Mouse (Mus musculus) hindbrain, embryonic 11.5 days (tissue): Measurements from ENCODE around the gene Gm9837. TPM values are rescaled to one million over a fixed set of nuclear protein-coding genes. Genes with fewer than 3 reads are reported as not detected.

Source experiments
- ATAC-seq: fragments of 200-750 bp; cut with Nextera tagmentation; 2 replicates; pipeline ENCODE4 v1.8.0; 2017; ENCODE audit warnings: mild to moderate bottlenecking, moderate TSS enrichment, moderate library complexity; ENCODE audit not compliant: low FRiP score
- DNase-seq: peaks from one replicate; pipeline ENCODE4 v3.0.0-alpha.2; 2015; ENCODE audit warnings: low spot score
- H3K27ac ChIP-seq: fragments of 300-500 bp; sonication (generic); 2 replicates; pipeline ENCODE4 v1.5.1; 2014; ENCODE audit warnings: mild to moderate bottlenecking, low read depth, low read length
- H3K27me3 ChIP-seq: fragments of 300-500 bp; sonication (generic); 2 replicates; pipeline ENCODE4 v1.6.1; 2014; ENCODE audit warnings: mild to moderate bottlenecking, low read length, moderate library complexity, mixed read lengths; ENCODE audit not compliant: control insufficient read depth, insufficient read depth
- H3K36me3 ChIP-seq: fragments of 300-500 bp; sonication (generic); 2 replicates; pipeline ENCODE4 v1.6.1; 2014; ENCODE audit warnings: mild to moderate bottlenecking, low read length, moderate library complexity, mixed read lengths; ENCODE audit not compliant: control insufficient read depth, insufficient read depth
- H3K4me1 ChIP-seq: fragments of 300-500 bp; sonication (generic); replicated peaks from 2 replicates; pipeline ENCODE4 v1.6.1; 2014; ENCODE audit warnings: low read length, mixed read lengths; ENCODE audit not compliant: control insufficient read depth, insufficient read depth
- H3K4me2 ChIP-seq: fragments of 300-500 bp; sonication (generic); replicated peaks from 2 replicates; pipeline ENCODE4 v1.6.1; 2014; ENCODE audit warnings: mild to moderate bottlenecking, low read depth, low read length
- H3K4me3 ChIP-seq: fragments of 300-500 bp; sonication (generic); 2 replicates; pipeline ENCODE4 v1.5.1; 2014; ENCODE audit warnings: low read depth, low read length
- H3K9ac ChIP-seq: fragments of 300-500 bp; sonication (generic); 2 replicates; pipeline ENCODE4 v1.6.1; 2014; ENCODE audit warnings: low read depth, low read length
- H3K9me3 ChIP-seq: fragments of 300-500 bp; sonication (generic); 2 replicates; pipeline ENCODE4 v1.6.1; 2016; ENCODE audit warnings: low read length; ENCODE audit not compliant: control insufficient read depth
- WGBS: fragments of 180-500 bp; shearing (Covaris S2); extraction: QIAGEN DNeasy Blood & Tissue Kit; methylation state at CpG from one replicate; pipeline ENCODE4 v1.1.7; 2014; 5-methylcytosine and 5-hydroxymethylcytosine counted together
- polyA plus RNA-seq: library from polyadenylated mRNA; unstranded; fragments of >200 nt; fragmentation: Nextera tagmentation; extraction: Ambion mirVana; gene quantifications from 2 replicates; pipeline ENCODE4 v1.2.1, GENCODE M21; 2014

Gene Gm9837
- polyA plus RNA-seq, 1 experiment from 2014 or later = not detected

GRCm38 (mm10) chr11:53451361-53451760, 18.9 kb downstream of the Gm9837 start:
- H3K4me3 ChIP-seq = no peak overlapping the region
- no peak overlapping the region for H3K27ac ChIP-seq
- ATAC-seq (no peak), DNase-seq (no peak)
- WGBS = 65% methylated on average over 2 of the region's 2 CpGs
- H3K27me3 ChIP-seq = peaks cover 2% of the 10 kb centered on the region; the same call in 1 of the 2 replicates
- H3K9ac ChIP-seq = no peak overlapping the region
- no peaks in the 10 kb centered on the region for H3K9me3 ChIP-seq
- H3K36me3 ChIP-seq = no peaks in the 10 kb centered on the region
- H3K4me2 ChIP-seq = no peak overlapping the region
- H3K4me1 ChIP-seq = no peaks in the 10 kb centered on the region

DNA sequence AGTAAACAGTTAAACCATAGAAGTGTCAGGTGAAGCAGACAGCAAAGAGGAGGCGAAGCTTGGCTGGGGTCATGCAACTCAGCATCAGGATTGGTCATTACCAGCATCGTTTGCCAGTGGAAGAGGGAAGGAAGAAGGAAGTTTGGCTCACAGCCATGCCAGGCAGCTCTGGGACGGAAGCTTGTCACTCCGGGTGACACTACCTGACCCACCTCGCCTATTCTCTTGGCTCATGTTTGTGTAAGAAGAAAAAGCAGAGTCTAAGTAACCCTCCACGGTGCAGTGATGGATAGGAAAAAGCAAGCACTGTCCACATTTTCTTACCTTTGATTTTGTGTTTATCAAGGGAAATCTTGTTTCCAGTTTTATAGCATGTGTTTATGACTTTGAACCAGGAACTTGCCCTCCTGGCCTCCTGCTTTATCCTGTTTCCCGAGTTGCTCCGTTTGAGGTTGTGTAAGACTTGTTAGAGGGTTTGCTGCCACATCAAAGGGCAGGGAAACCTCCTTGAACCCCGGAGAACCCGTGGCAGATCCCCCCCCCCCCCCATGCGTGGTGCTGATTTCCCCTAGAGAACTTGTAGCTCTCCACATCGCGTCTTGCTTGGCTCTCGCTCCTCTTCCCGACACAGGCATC, 20.1 kb downstream of the Gm9837 start:
- no peak overlapping the region for H3K4me2 ChIP-seq
- H3K36me3 ChIP-seq = no peaks in the 10 kb centered on the region
- no peaks in the 10 kb centered on the region for H3K27me3 ChIP-seq
- H3K4me3 ChIP-seq = no peak overlapping the region
- H3K9ac ChIP-seq = no peak overlapping the region
- no peaks in the 10 kb centered on the region for H3K4me1 ChIP-seq
- H3K27ac ChIP-seq = no peak overlapping the region
- H3K9me3 ChIP-seq = no peaks in the 10 kb centered on the region
- ATAC-seq (no peak), DNase-seq (no peak)
- WGBS = 63% methylated on average over 15 of the region's 15 CpGs

DNA sequence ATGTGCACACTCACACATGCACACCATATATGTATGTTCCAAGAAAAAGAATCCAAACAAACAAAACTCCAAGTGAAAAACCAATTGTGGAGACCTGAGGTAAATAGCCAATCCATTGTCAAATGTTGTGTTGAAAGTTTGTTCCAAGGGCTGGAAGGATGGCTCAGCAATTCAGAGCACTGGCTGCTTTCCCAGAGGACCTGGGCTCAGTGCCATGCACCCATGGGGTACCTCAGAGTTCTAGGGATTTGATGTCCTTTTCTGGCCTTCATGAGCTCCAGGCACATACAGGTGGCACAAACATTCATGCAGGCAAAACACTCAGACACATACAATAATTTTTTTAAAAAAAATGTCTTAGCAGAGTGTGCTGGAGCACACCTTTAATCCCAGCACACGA, 21.8 kb downstream of the Gm9837 start:
- DNase-seq (no peak), ATAC-seq (no peak)
- H3K9ac ChIP-seq = no peak overlapping the region
- H3K4me2 ChIP-seq = no peak overlapping the region
- H3K4me3 ChIP-seq = no peak overlapping the region
- no peaks in the 10 kb centered on the region for H3K27me3 ChIP-seq
- H3K4me1 ChIP-seq = no peaks in the 10 kb centered on the region
- no peak overlapping the region for H3K27ac ChIP-seq
- WGBS = 91% methylated on average over 1 of the region's 1 CpGs
- H3K9me3 ChIP-seq = no peaks in the 10 kb centered on the region
- no peaks in the 10 kb centered on the region for H3K36me3 ChIP-seq

- Histone ChIP-seq H3K4me1 (no peaks in the 10 kb centered on the region), H3K4me3 (no peak overlapping the region), H3K9me3 (no peaks in the 10 kb centered on the region), H3K9ac (no peak overlapping the region), H3K27me3 (no peaks in the 10 kb centered on the region), H3K36me3 (no peaks in the 10 kb centered on the region), H3K4me2 (no peak overlapping the region), H3K27ac (no peak overlapping the region)
- no peak for DNase-seq
- ATAC-seq = no peak
- 89% methylated on average over 8 of the region's 8 CpGs for WGBS
Observed at GRCm38 (mm10) chr11:53447996-53448395, 22.3 kb downstream of the Gm9837 start.

GRCm38 (mm10) chr11:53446183-53446582, 24.1 kb downstream of the Gm9837 start:
- Histone ChIP-seq H3K4me2 (no peak overlapping the region), H3K4me3 (no peak overlapping the region), H3K27ac (no peak overlapping the region), H3K27me3 (no peaks in the 10 kb centered on the region), H3K9ac (no peak overlapping the region), H3K4me1 (no peaks in the 10 kb centered on the region), H3K36me3 (no peaks in the 10 kb centered on the region), H3K9me3 (no peaks in the 10 kb centered on the region)
- no peak for DNase-seq
- ATAC-seq = no peak
- 89% methylated on average over 13 of the region's 13 CpGs for WGBS

GRCm38 (mm10) chr11:53445562-53445961, 24.7 kb downstream of the Gm9837 start:
- H3K9ac ChIP-seq = no peak overlapping the region
- no peak overlapping the region for H3K4me3 ChIP-seq
- WGBS = 65% methylated on average over 13 of the region's 13 CpGs
- no peak overlapping the region for H3K4me2 ChIP-seq
- DNase-seq = no peak
- H3K9me3 ChIP-seq = no peaks in the 10 kb centered on the region
- no peaks in the 10 kb centered on the region for H3K36me3 ChIP-seq
- no peaks in the 10 kb centered on the region for H3K27me3 ChIP-seq
- H3K27ac ChIP-seq = no peak overlapping the region
- ATAC-seq = no peak
- no peaks in the 10 kb centered on the region for H3K4me1 ChIP-seq

- Histone ChIP-seq H3K36me3 (no peaks in the 10 kb centered on the region), H3K4me2 (no peak overlapping the region), H3K27me3 (no peaks in the 10 kb centered on the region), H3K4me1 (no peaks in the 10 kb centered on the region), H3K27ac (no peak overlapping the region), H3K9me3 (no peaks in the 10 kb centered on the region), H3K4me3 (no peak overlapping the region), H3K9ac (no peak overlapping the region)
- no peak for ATAC-seq
- WGBS = 43% methylated on average over 6 of the region's 6 CpGs
- no peak for DNase-seq
Observed at GRCm38 (mm10) chr11:53443861-53444260, 26.4 kb downstream of the Gm9837 start.

DNA sequence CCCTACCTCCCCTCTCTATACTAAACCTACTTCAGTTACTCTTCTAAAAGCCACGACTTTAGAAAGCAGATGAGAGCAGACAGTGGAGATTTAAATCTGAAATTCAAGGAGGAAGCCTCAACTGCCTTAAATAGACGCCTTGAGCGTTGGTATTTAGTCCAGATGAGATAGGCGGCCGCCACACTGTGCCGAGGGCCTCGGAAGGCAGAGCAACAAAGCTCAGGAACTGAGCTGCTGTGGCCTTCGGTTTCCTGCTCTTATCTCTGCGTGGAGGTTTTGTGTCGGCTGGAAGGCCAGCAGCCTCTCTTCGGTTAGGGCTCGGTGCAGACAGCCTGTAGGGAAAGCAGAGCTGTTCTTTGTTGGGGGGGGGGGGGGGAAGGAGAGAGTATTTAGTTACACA, 28.4 kb downstream of the Gm9837 start:
- no peak overlapping the region for H3K9ac ChIP-seq
- H3K27me3 ChIP-seq = no peaks in the 10 kb centered on the region
- H3K4me3 ChIP-seq = no peak overlapping the region
- ATAC-seq (no peak), DNase-seq (no peak)
- H3K27ac ChIP-seq = 0 out of 2 replicates have a peak overlapping the region, but pooled peaks have one; percentile 10
- WGBS = 57% methylated on average over 12 of the region's 12 CpGs
- no peaks in the 10 kb centered on the region for H3K36me3 ChIP-seq
- H3K9me3 ChIP-seq = no peaks in the 10 kb centered on the region
- H3K4me1 ChIP-seq = no peaks in the 10 kb centered on the region
- no peak overlapping the region for H3K4me2 ChIP-seq

DNA sequence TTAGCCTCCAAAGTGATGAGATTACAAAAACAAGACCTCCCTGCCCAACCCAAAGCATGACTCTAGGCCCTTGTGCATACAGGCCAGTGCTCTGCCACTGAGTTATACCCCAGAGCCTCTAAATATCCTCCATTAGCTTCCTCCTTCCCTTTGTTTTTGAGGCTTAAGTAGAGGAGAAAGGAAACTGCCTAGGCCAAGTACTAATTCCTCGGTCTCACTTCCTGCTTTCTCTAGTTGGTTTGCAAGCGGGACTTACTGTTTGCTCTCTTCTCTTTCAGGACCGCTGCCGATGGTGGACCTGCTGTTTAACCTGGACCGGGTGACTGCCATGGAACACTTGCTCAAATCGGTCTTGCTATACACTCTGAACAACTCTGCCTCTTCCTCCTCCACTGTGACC, 33.9 kb downstream of the Gm9837 start:
- ATAC-seq (no peak), DNase-seq (no peak)
- Histone ChIP-seq H3K4me2 (no peak overlapping the region), H3K9ac (no peak overlapping the region), H3K27ac (no peak overlapping the region), H3K9me3 (no peaks in the 10 kb centered on the region), H3K4me1 (no peaks in the 10 kb centered on the region), H3K4me3 (no peak overlapping the region), H3K36me3 (no peaks in the 10 kb centered on the region), H3K27me3 (no peaks in the 10 kb centered on the region)
- 89% methylated on average over 6 of the region's 6 CpGs for WGBS
